Mouse (Mus musculus): ENCODE data around the gene Ddx21.
"Not testable (repeated sequence)": the region's sequence is repeated elsewhere in the genome, so short reads cannot be mapped to it uniquely, and the experiment has no call there.

Gene Ddx21

DNA sequence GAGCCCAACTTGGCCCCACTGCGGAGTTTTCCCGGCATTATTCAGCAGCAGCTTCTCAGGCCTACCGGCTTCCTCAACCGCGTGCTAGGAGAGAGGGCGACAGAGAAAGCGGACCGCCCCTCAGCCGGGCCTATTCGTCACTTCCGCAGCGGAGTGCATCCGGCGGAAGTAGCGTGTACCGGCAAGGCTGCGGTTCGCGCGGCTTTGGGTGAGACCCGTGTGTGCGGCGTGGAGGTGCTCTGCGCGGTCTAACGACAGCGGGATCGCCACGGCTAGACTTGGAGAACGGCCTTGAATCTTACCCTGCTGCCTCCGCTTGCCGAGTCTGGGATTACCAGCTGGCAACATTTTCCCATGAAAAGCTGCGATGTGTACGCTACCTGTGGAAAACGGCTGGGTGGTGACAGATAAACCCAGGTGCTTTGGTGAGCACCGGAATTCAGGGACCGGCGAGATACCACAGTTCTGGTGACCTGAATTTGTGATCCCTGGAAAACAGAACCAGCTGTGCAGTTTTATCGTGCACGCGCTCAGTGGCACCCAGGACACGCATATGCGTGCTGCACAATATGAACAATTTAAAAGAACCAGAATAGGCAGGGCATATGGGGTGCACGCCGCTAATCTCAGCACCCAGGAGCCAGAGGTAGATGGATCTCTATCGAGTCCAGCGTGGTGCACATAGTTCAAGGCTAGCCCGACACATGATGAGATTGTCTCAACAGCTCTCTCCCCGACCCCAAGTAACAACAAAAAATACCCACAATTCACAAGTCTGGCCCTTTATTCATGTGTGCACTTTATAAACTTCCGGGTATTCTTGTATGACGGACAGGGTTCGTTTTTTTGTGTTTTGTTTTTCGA, at the start of gene Ddx21:
TSS of gene Ddx21 (minus strand) at position 105 of the 864 bp plus-strand sequence.
- DNase-seq: peak; percentile 90 to 93

DNA sequence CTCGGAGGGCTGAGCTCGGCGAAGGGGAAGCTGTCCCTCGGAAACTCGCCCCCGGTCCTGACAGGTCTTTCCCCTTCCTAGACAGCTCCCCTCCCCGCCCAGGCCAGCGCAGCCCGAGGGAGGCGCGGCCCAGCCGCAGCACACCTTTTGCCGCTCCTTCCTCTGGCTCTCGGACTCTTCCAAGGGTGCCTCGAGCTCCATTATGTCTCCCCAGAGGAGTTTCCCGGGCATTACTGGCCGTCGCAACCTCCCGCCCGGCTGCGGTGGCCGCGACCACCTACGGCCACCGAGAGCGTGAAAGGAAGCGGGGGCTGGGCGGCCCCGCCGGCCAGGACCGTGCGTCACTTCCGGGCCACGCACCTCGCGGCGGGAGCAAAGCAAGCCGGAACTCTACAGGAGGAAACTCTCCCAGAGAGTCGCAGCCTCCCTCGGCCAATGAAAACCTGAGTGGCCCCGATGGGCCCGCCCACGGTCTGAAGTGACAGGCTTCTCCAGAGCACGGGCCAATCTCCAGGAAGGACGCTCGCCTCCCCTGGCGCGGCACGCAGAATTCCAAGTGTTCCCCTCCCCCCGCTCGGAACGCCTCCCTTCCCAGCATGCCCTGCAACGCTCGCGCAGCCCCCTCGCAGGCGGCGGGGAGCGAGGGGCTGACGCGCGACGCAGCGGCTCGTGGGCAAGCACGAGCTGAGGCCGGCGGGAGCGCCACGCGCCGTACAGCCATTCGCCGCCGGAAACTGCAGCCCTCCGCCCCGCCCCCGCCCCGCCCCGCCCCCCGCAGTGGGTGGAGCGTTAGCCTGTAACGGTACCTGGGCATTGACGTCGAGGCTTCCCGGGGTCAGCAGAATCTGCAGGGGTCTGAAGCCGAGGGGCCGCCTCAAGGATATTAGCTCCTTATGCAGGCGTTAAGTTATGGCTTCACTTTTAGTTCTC, 49.1 kb upstream of the Ddx21 start, which contains the start of gene Ddx50:
TSS of gene Ddx50 (minus strand) at position 338 of the 930 bp plus-strand sequence.
- peak; percentile 99 to 100 for DNase-seq

DNA sequence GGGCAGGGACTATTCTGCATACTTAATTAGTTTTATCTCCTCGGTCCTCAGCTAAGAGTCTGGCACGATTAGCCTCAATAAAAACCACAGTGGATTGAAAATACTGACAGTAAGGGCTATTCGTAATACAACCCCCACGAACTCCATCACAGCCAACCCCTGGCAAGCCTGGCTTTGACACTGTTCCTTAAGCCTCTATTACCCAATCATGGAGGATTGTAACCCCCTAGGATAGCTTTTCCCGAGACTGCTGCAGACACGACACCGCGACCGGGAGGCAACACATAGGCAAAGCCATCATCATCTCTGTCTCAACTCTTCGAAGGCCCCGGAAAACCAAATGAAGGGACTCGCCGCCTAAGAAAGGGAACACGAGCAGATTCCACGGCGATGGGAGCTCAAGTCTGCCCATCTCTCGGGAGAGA, 48.3 kb upstream of the Ddx21 start:
- DNase-seq: no peak

DNA sequence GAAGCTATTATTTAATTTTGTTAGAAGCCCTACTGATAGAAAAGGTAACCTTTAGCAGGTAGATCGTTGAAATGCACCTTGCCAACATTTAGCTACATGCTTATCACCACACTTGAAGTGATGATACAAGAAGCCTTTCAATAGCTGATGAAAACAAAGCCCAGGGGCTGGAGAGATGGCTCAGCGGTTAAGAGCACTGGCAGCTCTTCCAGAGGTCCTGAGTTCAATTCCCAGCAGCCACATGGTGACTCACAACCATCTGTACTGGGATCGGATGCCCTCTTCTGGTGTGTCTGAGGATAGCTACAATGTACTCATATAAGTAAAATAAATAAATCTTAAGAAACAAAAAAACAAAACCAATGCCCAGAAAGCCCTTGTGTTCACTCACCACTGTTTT, 2.1 kb upstream of the Ddx21 start:
- DNase-seq: no peak

DNA sequence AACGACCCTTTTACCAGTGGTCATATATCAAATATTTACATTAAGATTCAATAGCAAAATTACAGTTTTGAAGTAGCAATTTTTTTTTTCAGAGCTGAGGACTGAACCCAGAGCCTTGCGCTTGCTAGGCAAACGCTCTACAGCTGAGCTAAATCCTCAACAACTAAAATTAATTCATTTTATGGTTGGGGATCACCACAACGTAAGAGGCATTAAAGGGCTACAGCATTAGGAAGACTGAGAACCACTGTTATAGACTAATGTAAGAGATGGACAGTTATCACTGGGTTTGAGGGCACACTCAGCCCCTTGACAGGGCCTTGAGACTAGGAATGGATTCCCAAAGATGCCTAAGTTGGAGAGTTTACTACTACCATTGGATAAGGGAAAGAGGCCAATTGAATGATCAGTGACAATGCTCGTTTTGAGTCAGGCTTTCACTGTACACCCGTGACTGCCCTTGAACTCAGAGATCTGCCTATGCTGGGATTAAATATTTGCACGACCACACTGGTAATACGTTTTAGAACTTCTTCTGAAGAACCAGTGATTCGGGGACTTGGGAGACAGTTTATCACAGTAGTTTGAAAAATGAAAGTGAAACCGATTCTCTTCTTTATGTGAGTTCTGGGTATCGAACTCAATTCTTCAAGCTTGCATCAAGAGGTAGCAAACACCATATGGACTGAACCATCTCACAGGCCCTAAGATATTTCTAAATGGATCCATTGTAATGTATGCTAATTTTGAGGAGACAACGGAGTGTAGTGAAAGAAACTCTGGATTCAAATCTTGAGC, 1.4 kb upstream of the Ddx21 start:
- DNase-seq: no peak

DNA sequence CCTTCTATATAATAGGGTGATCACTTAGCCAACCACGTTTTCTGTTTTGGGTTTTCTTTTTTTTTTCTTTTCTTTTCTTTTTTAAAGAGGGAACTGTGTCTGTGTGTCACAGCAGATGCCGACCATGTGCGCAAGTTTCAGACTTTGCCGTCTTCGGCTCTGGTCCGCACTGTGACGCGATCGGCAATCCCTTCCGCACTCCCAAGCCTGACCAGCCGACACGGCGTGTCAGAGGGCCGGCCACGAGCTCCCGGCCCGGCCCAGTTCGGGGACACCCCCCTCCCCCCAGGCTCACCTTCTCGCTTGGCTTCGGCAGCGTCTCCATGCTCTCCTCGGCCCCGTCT, 276 bp downstream of the Ddx21 start:
- no peak for DNase-seq

DNA sequence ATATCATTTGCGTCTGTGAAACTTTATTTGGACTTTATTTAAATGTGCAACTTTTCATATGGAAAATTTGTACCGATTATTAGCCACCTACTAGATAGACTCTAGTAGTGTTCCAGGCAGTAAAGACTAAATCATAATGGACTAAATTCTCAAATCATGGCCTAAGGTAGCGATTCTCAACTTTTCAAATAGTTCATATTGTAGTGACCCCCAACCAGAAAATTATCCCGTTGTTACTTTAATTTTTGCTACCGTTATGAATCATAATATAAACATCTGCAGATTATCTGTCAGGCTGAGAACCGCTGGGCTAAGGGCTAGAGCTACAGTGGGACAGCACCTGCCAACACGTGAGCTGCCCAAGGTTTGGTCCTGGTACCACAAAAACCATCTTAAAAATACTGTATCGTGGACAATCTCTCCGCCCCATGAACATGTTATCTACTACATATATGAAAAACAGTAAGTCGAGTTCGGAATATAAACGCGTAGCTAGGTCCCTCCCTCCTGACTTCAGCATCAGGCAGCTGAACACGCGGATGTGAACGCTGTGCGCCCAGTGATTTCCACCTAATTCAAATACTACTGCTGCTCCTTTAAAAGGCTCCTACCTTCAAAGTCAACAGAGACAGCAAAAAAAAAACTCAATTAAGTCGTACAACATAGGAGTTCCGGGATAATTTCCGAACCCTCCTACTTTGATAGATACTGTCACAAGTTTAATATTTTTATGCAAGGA, 859 bp downstream of the Ddx21 start:
- DNase-seq: no peak

DNA sequence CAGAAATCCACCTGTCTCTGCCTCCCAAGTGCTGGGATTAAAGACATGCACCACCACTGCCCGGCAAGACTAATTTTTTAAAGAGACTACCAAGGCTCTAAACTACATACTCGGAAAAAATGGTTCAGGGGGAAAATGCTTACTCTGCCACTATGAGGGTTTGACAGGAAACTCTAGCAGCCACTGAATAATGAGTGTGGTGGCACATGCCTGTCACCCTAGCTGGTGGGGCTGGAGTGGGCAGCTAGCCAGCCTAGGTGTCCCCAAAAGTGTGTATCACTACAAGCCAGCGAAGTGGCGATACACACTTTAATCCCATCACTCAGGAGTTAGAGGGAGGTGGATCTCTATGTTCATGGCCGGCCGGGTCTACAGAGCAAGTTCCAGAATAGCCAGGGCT, 2.0 kb downstream of the Ddx21 start:
- DNase-seq: no peak

DNA sequence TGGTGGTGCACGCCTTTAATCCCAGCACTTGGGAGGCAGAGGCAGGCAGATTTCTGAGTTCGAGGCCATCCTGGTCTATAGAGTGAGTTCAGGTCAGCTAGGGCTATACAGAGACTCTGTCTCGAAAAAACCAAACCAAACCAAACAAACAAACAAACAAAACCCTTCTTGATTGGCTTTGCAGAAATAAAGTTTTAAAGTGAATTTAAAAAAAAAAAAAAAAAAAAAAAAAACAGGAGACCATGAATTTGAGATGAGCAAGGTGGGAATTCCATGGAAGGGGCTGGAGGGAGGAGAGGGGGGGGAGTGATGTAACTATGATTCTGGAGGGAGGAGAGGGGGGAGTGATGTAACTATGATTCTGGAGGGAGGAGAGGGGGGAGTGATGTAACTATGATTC, 2.8 kb downstream of the Ddx21 start:
- not testable (repeated sequence) for DNase-seq

DNA sequence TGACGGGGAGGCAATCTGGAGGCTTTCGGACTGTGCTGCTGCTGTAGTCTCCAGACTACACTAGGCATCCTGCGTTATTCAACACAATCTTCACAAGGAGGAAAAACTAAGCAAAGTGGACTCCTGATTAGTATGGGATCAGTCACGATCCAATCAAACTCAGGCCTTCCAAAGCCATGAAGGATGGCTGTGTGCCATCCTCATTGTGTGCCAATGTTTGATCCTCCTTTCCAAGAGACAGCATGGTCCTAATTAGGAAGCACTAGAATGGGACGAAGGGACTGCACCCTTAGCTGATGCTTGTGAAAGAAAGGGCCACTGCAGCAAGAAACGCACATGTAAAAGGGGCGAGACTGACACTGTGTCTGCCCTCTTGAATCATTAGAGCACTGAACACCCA, 9.6 kb downstream of the Ddx21 start:
- no peak for DNase-seq

DNA sequence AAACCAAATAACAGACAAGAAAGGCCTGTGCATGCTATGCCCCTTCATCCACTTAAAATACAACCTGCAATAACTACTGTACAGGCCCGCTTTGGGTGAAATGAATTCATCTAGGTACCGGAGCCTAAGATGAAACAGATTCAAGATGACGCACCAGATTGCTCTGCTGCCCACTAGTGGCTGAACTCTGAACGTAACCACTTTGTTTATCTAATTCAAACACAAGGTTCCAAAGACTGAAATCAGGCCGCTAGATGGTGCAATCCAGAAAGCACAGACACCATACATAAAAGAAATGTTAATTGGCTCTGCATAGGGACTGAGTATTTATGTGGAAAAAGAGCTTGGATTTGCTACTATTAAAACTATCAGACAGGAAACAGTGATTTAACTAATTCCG, 11.9 kb downstream of the Ddx21 start:
- peak; percentile 86 to 97 for DNase-seq

DNA sequence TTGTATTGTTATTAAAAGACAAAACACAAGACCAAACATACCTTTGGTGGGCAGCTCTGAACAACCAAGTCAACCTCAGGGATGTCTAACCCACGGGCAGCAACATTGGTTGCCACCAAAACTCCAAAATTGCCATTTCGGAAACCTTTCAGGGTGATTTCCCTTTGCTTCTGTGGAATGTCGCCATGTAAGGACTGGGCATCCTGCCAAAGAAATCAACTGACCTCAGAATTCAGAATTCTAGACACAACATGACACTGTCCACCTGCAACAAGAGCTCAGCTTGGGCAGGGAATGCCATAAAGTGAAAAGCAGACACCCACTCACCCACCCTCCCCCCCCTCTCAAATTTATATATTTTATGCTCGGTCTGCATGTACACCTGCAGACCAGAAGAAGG, 13.5 kb downstream of the Ddx21 start:
- DNase-seq: peak in 1 of 2 experiments; percentile 57

DNA sequence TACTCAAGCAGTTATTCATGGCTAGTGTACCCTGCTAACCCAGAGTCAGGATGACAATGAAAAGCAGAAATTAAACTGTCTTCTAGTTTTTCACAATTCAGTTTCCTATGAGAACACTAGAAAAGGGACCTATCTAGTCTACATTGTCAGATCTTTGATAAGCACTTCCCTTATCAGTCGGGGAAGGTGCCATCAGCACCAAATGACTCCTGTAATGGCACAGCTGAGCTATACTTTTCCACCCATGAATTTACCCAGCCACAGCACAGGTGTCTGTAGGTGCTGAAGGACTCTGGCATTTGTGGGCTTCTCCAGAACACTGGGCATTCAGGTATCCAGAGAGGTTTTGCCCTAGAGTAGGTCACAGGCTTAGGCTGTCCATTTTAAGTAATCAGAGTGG, 18.8 kb downstream of the Ddx21 start:
- no peak for DNase-seq

DNA sequence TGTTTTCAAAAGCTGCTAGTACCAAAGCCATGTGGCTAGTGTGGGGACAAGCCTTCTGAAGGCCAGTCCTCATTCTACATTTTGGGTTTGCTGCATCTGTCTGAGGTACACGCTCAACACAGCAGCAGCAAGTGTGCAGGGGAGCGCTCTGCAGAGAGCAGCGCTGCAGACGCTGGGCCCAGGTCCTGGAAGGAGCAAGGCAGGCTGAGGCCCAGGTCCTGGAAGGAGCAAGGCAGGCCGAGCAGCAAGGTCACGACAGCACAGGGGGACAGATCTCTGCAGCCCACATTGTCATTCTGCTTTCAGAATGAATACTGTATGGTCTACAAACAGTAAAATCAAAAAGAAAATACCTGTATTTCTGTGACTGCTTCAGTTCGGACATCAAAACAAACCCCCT, 19.4 kb downstream of the Ddx21 start:
- no peak for DNase-seq

DNA sequence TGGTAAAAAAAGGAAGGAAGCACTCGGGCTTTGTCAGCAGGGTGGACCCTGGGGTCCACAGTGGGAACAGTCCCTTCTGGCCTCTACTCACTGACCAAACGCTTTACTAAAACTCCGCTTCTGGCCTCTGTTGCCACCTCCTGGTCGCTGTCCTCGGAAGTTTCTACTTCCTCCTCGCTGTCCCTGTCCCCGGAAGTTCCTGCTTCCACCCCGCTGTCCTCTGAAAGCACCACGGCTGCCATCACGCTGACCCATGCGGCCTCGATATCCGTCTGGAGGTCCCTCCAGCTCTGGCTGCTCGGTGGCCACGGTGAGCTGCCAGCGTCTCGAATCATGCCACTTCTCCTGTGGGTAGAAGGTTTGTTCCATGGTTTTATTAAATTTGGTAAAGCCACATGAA, 19.8 kb downstream of the Ddx21 start:
- no peak for DNase-seq

DNA sequence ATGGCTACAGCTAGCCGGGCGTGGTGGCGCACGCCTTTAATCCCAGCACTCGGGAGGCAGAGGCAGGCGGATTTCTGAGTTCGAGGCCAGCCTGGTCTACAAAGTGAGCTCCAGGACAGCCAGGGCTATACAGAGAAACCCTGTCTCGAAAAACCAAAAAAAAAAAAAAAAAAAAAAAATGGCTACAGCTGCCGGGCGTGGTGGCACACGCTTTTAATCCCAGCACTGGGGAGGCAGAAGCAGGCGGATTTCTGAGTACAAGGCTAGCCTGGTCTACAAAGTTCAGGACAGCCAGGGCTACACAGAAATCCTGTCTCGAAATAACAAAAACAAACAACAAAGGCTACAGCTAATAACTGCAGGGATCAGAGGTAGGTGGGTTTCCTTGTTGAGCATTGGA, 23.0 kb downstream of the Ddx21 start:
- not testable (repeated sequence) for DNase-seq

DNA sequence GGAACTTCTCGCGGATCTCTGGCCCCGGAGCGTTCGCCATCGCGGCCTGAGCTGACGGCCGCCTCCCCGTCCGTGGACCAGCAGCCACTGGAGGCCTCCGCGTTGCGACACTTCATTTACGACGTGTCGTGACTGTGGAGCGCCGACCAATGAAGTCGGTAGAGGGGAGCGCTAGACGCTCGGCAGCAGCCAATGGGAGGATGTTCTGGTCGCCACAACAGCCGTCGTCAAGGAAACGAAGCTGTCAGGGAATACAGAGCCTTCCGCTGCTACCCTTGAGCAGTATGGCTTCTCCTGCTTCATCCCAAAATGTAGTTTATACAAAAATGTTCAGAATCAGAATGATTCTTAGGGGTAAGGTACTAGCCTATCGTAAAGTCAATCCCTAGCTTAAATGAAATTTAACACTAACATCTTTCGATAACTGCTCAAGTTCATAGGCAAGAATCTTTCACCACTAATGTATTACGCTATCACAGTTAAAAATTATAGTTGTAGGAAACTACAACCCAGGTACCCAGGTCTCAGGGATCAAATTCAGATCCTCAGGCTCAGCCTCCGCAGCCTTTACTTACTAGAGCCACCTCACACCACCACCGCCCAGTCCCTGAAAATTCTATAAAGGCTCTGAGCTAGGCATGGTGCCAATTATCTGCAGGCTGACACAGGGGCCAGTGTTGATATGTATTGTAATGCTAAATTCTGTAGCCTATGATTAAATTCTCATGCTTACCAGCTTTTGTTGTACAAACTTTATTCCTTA, 23.6 kb downstream of the Ddx21 start, which contains the start of gene Kif1bp:
TSS of gene Kif1bp (minus strand) at position 120 of the 763 bp plus-strand sequence.
- DNase-seq: peak; percentile 98 to 100

DNA sequence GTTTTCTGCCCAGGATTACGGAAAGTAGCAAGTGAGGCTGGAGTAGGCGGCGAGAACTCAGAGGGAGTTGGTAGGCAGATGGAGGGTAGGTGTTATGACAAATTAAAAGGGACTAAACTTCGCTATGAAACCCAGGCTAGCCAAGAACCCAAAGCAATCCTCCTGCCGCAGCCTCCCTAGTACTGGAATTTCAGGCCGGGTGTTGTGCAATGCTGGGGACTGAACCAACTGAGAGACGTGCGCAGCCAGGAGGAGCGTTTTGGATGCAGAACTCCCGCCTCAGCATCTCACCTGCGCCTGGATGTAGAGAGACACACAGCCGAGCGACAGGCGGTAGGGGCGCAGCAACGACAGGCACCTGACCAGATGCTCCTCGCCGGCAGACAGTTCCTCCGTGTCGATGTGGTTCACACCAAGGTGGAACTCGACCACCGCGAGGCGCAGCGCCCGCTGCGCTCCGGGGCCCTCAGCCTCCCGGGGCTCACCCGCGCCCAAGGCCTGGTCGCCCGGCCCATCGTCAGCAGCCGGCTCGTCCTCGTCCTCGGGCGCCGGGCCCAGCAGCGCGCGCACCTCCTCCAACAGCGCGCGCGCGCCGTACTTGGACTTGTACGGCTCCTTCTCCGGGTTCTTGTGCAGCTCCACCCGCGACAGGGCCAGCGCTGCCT, 24.3 kb downstream of the Ddx21 start:
- DNase-seq: no peak

DNA sequence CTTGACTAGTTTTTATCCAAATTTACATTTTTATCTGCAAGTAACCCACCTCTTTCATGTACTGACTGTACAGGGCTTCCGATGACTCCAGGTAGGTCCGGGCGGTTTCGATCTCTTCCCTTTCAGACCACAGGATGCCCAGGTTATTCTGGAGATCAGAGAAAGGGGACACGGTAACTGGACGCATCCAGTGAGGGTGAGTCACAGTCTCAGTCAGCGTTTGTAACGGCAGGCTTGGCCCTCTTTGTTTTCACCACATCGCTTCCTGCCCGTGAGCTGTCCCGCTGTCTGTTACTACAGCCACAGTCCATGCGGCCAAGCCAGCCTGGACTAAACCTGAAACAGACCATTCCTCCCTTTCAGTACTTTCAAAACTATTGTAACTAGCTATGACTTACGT, 27.1 kb downstream of the Ddx21 start:
- DNase-seq: no peak

DNA sequence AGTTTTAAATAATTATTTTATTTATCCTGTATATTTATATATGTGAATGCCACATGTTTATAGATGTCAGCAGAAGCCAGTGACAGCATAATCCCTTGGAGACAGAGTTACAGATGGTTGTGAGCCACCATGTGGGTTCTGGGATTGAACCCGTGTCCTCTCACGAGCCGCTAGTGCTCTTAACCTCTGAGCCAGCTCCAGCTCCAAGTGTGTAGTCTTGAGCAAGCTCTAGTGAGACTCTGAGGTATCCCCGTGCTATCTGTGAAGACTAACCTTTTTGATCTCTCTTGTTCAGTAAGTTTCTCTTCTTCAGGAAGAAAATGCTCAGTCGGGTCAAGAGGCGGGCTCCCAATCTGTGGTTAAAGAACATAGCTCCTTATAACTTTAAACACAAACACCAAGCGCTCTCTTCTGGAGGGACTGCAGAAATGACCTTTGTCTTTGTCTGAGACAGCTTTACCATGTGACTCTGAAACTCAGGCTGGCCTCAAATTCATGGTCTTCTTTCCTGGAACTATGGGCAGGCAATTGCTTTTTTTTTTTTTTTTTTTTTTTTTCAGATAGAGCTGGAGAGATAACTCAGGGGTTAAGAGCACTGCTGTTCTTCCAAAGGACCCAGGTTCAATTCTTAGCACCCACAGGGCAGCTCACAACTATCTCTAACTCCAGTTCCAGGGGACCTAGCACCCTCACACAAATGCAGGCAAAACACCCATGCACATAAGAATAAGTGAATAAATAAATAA, 31.8 kb downstream of the Ddx21 start:
- peak in 1 of 2 experiments; percentile 14 for DNase-seq
